Mouse (Mus musculus) adrenal gland, postnatal 10 days (tissue): ENCODE results near the gene Nmb. TPM values are rescaled to one million over a fixed set of nuclear protein-coding genes. Genes with fewer than 3 reads are reported as not detected.

ENCODE experiments used
- DNase-seq: peaks from one replicate; pipeline ENCODE4 v3.0.0; 2021; ENCODE audit warnings: mixed read lengths
- total RNA-seq, 2 experiments: library from RNA; stranded (reverse); gene quantifications; 2 replicates each; pipeline ENCODE4 v1.2.3; 2021

Nmb gene
- total RNA-seq, 2 experiments from 2014 or later, result 4.0 to 4.7 TPM

- DNase-seq, result peak; percentile 88
Measured at GRCm38 (mm10) chr7:80857181-80857580, 47.7 kb downstream of the Nmb start.

- DNase-seq, result no peak
Measured at GRCm38 (mm10) chr7:80855316-80855715, 49.6 kb downstream of the Nmb start.

- no peak for DNase-seq
Measured at GRCm38 (mm10) chr7:80853218-80853617, 51.7 kb downstream of the Nmb start.

Other genes with a start within 250 kb of the Nmb start
- gene Crtc3, start 216.2 kb downstream of the Nmb start, total RNA-seq, result 10 to 100 TPM; 19.0 to 26.8 TPM
- 10 to 100 TPM; 76.2 to 86.8 TPM for gene Iqgap1, start 79.1 kb downstream of the Nmb start, total RNA-seq
- gene Zscan2, start 44.2 kb downstream of the Nmb start, total RNA-seq, result 1 to 10 TPM; 6.5 to 6.8 TPM
- gene Wdr73, start 3.8 kb downstream of the Nmb start, total RNA-seq, result 10 to 100 TPM; 24.9 to 27.1 TPM
- gene Sec11a, start 42.7 kb upstream of the Nmb start, total RNA-seq, result 100 to 1,000 TPM; 113 to 124 TPM
- gene Zfp592, start 88.6 kb upstream of the Nmb start, total RNA-seq, result 10 to 100 TPM; 26.2 to 29.3 TPM
- gene Alpk3, start 152.5 kb upstream of the Nmb start, total RNA-seq, result 10 to 100 TPM in 1 of 2 experiments, 1 to 10 TPM in 1; 3.1 to 12.0 TPM
- gene Slc28a1, start 209.7 kb upstream of the Nmb start, total RNA-seq, result under 1 TPM; 0.58 to 0.66 TPM